Mouse (Mus musculus): ENCODE data around the gene Mpig6b. TPM values are rescaled to one million over a fixed set of nuclear protein-coding genes. Genes with fewer than 3 reads are reported as not detected.

The Mpig6b gene
- polyA plus RNA-seq (2012; rRNA removed), result 0.03 and 0.10 TPM in 2 replicates

DNA sequence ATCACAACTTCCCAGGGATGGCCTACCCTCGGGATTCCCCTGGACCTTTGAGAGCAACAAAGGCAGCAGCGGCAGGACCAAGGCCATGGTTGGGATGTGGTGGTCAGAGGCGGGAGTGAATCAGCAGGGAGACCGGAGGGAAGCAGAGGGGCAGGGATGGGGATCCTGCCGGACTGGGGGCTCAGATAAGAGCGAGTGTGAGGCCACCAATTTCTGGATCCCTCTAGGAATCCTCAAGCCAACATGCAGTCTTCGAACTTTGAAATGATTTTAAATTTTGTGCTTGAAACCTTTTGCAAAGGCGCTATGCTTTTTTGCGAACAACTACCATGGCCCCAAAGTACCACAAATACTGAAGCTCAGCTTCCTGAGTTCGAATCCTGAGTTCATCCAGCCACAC is at the start of gene Mpig6b:
TSS of gene Mpig6b (minus strand) at position 101 of the 400 bp plus-strand sequence.

GRCm38 (mm10) chr17:35115046-35116019 is 49.3 kb upstream of the Mpig6b start, which contains the start of gene Ly6g5b:
TSS of gene Ly6g5b (minus strand) at chr17:35115428.

DNA sequence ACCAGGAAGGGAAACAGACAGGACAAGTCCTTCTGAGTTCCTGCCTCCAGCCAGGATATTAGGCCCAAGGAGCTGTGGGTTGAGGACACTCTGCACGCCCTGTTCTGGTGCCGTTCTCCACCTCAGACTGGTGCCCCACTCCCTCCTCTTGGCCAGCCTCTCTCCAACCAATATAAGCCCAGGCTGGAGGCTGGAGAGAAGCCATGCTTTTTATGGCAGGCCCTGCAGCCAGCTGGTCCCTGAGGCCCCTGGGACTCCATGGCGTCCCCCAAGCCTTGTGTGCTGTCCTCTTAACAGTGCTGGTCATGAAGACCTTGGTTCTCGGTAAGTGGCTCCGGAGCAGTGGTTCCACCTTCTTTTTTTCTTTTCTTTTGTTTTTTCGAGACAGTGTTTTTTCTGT is 42.1 kb upstream of the Mpig6b start, which contains the start of gene Ly6g5c:
TSS of gene Ly6g5c (plus strand) at position 183 of the 400 bp plus-strand sequence.

DNA sequence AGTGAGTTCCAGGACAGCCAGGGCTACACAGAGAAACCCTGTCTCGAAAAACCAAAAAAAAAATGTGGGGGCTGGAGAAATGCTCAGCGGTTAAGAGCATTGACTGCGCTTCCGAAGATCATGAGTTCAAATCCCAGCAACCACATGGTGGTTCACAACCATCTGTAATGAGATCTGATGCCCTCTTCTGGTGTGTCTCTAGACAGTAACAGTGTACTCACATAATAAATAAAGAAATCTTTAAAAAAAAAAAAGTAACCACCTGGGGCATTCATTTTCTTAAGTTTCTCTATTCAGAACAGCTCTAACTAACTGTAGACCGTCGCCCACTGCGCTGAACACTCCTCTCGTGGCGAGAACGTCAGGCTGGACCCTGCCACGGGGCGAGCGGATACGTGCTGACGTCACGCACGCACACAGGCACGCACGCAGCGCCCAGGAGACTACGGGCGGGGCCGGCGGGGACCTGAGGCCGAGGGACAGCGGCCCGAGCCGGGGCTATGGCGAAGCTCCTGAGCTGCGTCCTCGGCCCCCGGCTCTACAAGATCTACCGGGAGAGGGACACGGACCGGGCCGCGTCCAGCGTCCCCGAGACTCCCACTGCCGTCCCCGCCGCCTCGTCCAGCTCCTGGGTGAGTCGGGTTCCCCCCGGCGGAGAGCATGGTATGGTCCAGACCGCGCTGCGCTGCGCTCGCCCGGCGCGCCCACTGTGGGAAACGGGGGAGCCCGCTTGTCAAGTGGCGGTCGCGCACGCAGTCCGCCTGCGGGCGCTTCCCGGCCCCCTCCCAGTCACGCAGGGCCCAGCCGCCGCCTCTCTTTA is 23.1 kb upstream of the Mpig6b start, which contains the start of gene Abhd16a:
TSS of gene Abhd16a (plus strand) at position 439 of the 820 bp plus-strand sequence.

GRCm38 (mm10) chr17:35085208-35085865 is 19.4 kb upstream of the Mpig6b start, which contains the start of gene Ly6g6f:
TSS of gene Ly6g6f (minus strand) at chr17:35085610.

DNA sequence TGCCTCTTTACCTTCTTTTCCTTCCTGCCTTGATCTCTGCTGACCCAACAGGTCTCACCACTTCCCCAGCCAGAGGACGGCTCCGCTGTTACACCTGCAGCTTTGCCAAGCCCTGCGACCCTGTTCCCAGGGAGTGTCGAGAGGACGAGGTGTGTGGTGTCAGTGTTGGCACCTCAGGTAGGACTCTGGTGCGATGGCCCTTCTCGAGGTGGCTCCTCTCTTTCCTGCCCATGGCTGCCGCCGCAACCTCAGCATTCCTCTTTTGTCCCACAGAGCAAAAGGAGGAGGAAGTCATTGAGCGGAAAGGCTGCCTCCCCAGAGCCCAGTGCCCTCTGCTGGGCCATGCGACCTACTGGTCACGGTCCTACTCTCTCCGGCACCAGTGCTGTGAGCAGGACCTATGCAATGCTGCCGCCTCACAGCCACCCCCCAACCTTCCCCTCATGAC is 11.8 kb upstream of the Mpig6b start, which contains the start of gene Ly6g6d:
TSS of gene Ly6g6d (minus strand) at position 280 of the 448 bp plus-strand sequence.

DNA sequence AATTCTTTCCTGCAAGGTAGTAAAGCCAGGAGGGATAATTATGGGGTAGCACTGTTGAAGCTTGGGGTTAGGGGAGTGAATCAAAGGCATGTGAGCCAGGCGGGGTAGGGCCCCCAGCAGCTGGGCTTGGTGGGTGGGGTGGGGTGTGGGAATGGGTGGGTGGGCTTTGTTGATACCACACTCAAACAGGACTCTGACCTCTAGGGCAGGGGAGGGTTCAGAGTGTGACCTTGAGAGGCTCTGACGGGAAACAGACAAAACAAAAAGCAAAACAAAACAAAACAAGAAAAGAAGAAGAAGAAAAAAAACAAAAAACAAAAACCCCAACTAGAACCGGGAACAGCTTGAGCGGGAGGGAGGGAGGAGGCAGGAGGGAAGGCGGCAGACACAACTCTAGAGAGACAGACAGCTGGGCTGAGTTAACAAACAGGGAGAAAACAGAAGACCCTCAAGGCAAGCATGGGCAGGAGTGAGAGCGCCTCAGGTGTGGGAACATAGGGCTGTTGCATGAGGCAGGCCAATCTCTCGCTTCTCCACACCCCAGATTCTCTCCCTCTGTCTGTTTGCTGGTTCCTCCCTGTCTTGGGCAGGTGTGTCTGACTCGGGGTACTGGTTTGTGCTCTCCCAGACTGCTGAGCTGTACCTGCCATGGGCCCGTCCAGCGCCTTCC is 10.7 kb upstream of the Mpig6b start, which contains the start of gene Ly6g6e:
TSS of gene Ly6g6e (plus strand) at position 396 of the 670 bp plus-strand sequence.

GRCm38 (mm10) chr17:35064951-35065947 is 735 bp downstream of the Mpig6b start, which contains the start of gene Ly6g6c:
TSS of gene Ly6g6c (plus strand) at chr17:35065388.

DNA sequence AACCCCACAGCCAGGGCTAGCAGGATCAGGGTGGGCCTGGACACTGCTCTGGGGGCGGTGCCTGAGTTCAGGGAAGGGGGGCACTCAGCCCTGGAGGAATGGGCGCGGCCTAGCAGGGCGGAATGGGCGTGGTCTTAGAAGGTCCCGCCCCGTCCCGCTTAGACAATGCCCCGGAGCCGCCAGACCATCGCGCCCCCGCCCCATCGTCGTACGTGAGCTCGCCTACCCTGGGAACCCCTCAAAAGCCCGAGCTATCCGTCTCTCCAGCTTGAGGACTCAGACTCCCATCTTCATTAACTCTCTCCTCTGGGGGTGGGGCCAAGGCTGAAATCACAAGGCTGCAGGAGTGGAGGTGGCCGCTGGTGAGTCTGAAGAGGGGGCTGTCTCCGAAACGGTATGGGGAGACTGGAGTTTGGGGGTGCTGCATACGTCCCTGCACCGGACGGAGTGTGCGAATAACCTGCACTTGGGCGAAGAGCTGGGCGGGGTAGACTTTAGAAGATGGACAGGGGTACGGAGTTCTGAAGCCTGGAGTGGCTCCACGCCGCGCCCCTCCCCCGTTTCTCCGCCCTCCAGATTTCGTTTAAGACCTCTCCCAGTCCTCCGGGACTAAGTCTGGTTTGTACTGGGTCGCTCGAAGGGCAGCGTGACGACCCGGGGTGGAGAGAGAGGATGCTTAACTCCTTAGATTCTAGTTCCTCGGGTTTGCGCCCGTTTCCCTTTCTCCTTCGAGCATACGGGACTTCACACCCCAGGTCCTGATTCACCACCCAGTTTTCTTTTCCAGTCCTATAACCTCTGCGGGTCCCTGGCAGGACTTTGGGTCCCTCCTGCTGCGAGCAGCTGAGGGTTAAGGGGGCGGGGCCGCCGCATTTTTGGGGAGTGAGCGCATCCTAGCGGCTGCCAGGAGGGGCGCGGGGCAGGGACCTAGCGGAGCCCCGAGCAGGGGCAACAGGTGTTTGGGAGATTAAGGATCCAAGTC is 6.8 kb downstream of the Mpig6b start, which contains the start of gene Ddah2:
TSS of gene Ddah2 (plus strand) at position 125 of the 982 bp plus-strand sequence.

DNA sequence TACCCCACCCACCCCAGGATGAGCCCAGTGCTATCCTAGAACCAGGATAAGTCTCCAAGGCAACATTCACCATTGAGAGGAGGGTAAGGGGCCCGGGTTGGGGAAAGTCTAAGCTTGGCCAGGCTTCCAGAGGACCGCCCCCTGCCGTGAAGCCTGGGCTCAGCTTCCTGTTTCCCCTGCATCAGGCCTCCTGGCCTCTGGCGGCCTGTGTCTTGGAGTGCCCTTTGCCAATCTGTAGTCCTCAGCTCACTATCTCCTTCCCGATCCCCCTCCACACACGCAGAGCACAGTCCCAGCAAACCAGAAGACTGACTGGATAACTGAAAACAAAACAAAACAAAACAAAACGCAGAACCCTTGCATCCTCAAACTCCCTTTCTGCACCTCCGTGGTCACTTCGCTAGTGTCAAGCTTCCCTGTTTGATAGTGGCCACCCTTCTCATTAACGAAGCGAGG is 16.4 kb downstream of the Mpig6b start, which contains the start of gene Clic1:
TSS of gene Clic1 (plus strand) at position 406 of the 456 bp plus-strand sequence.

DNA sequence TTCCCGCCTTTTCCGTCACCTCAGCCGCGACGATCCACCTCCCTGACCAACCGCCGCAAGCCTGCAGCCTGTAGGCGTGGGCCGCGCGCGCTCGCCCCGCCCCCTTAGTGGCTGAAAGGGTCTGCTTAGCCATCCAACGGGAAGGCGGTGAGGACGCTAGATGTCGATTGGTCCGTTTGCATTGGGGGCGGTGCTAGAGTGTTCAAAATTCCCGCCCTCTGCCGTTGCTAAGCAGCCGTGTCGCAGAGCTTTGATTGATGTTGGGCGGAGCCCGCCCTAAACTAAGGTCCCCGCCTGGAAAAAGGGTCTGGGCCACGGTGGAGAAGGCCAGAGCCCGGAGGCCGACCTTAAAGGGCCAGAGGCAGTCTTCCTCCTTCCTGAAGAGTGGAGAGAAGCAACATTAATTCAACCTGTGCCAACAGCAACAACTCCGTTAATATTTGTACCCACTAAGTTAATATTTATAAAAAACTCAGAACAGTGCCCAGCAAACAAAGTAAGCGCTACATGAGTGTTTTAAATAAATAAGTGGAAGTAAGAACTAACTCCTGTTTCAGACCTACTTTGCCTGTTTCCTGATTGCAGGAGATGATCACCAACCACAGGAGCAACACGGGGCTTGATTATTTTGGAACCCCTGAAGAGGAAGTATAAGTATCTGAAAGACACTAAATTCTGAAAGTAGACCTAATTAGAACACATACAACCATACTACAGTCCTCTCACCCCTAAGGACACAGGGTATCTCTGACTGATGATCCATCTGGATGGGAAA is 19.1 kb downstream of the Mpig6b start, which contains the start of gene Msh5:
TSS of gene Msh5 (minus strand) at position 65 of the 775 bp plus-strand sequence.

GRCm38 (mm10) chr17:35027277-35028068 is 38.5 kb downstream of the Mpig6b start, which contains the start of gene Sapcd1:
TSS of gene Sapcd1 (minus strand) at chr17:35028016.

GRCm38 (mm10) chr17:35016376-35016775 is 49.6 kb downstream of the Mpig6b start, which contains the start of gene Vwa7:
TSS of gene Vwa7 (plus strand) at chr17:35016579.

